Mouse (Mus musculus): ENCODE data around the gene Tmprss11e.

GRCm38 (mm10) chr5:86745715-86746114 lies at the start of gene Tmprss11e:
- TF ChIP-seq CTCF (IDR thresholded peaks at IDR 0.05; ENCODE audit: borderline replicate concordance, insufficient read depth, low read depth, low read length) (no peak), POLR2A (IDR thresholded peaks at IDR 0.05; ENCODE audit: borderline replicate concordance, insufficient read depth, low read length) (no peak)
